Mouse (Mus musculus): Measurements from ENCODE around the gene Zgpat. TPM values are rescaled to one million over a fixed set of nuclear protein-coding genes. Genes with fewer than 3 reads are reported as not detected.

Zgpat gene
- polyA plus RNA-seq, 1 experiment from 2014 or later, result 54.6 TPM

- H3K36me3 ChIP-seq (ENCODE audit: poor library complexity, severe bottlenecking), result peaks cover 49% of the 10 kb centered on the region
- peak overlapping the region; percentile 85 for H3K27ac ChIP-seq
- H3K9ac ChIP-seq, result peak overlapping the region; percentile 92
- peak; percentile 55 for ATAC-seq
- no peaks in the 10 kb centered on the region for H3K27me3 ChIP-seq
- no peaks in the 10 kb centered on the region for H3K9me3 ChIP-seq (replicated peaks)
- under 1% methylated on average over 20 of the region's 20 CpGs for WGBS
- peak overlapping the region; percentile 98 for H3K4me2 ChIP-seq
- H3K4me1 ChIP-seq, result peaks cover 44% of the 10 kb centered on the region
- peak overlapping the region; percentile 81 for H3K4me3 ChIP-seq
Observed at GRCm38 (mm10) chr2:181365655-181366075, 937 bp downstream of the Zgpat start.

- ATAC-seq, result no peak
- Histone ChIP-seq H3K4me2 (no peak overlapping the region), H3K36me3 (ENCODE audit: poor library complexity, severe bottlenecking) (peaks cover 30% of the 10 kb centered on the region), H3K27me3 (no peaks in the 10 kb centered on the region), H3K4me3 (no peak overlapping the region), H3K9me3 (replicated peaks) (no peaks in the 10 kb centered on the region), H3K4me1 (peaks cover 35% of the 10 kb centered on the region), H3K27ac (no peak overlapping the region), H3K9ac (no peak overlapping the region)
- 98% methylated on average over 5 of the region's 5 CpGs for WGBS
Observed at GRCm38 (mm10) chr2:181370001-181370400, 5.3 kb downstream of the Zgpat start.

GRCm38 (mm10) chr2:181375787-181376186 lies 11.1 kb downstream of the Zgpat start:
- Histone ChIP-seq H3K4me1 (no peaks in the 10 kb centered on the region), H3K4me2 (no peak overlapping the region), H3K9me3 (replicated peaks) (no peaks in the 10 kb centered on the region), H3K27ac (no peak overlapping the region), H3K36me3 (ENCODE audit: poor library complexity, severe bottlenecking) (peaks cover 40% of the 10 kb centered on the region), H3K9ac (no peak overlapping the region), H3K27me3 (no peaks in the 10 kb centered on the region), H3K4me3 (no peak overlapping the region)
- WGBS, result 94% methylated on average over 2 of the region's 2 CpGs
- ATAC-seq, result no peak

DNA sequence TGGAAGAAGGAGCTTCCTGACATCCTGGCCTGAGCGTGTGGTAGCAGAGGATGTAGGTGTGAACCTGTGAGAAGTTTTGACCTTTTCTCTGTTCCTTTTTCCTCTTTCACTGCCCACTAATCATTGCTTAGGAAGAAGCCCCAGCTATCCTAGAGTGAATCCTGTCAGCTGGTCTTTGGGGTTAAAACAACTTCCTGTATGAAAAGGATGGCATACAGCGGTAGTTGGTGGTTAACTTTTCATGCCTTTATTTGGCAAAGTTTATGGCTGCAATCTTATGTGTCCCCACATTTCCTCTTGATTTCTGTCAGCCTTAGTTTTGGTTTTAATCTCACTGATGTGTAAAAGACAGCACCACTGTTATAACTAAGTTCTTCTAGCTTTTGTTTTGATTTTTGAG lies 12.5 kb downstream of the Zgpat start:
- WGBS, result 98% methylated on average over 2 of the region's 2 CpGs
- H3K27me3 ChIP-seq, result no peaks in the 10 kb centered on the region
- no peaks in the 10 kb centered on the region for H3K9me3 ChIP-seq (replicated peaks)
- no peak overlapping the region for H3K27ac ChIP-seq
- H3K4me1 ChIP-seq, result no peaks in the 10 kb centered on the region
- no peak overlapping the region for H3K4me3 ChIP-seq
- peaks cover 45% of the 10 kb centered on the region for H3K36me3 ChIP-seq (ENCODE audit: poor library complexity, severe bottlenecking)
- no peak overlapping the region for H3K4me2 ChIP-seq
- ATAC-seq, result no peak
- no peak overlapping the region for H3K9ac ChIP-seq

DNA sequence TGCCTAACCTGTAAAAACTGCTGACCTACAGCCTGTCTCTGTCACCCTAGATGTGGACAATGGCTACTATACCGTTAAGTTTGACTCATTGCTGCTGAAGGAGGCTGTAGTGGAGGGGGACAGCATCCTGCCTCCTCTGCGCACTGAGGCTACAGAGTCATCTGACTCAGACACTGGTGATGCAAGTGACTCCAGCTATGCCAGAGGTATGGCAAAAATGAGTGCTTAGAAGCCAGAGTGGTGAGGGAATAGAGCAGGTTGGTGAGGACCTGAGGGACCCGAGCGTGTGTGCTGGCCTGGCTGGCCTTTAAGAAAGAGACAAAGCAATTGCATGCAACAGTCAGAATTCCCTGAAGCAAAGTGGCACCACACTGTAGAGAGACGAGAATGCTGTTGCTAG lies 14.0 kb downstream of the Zgpat start:
- H3K4me3 ChIP-seq, result no peak overlapping the region
- no peak for ATAC-seq
- no peaks in the 10 kb centered on the region for H3K27me3 ChIP-seq
- WGBS, result 97% methylated on average over 5 of the region's 5 CpGs
- H3K27ac ChIP-seq, result no peak overlapping the region
- no peaks in the 10 kb centered on the region for H3K9me3 ChIP-seq (replicated peaks)
- H3K4me1 ChIP-seq, result no peaks in the 10 kb centered on the region
- peaks cover 57% of the 10 kb centered on the region for H3K36me3 ChIP-seq (ENCODE audit: poor library complexity, severe bottlenecking)
- no peak overlapping the region for H3K9ac ChIP-seq
- no peak overlapping the region for H3K4me2 ChIP-seq

- Histone ChIP-seq H3K9me3 (replicated peaks) (no peaks in the 10 kb centered on the region), H3K27ac (no peak within 1 kb of the TSS), H3K36me3 (ENCODE audit: poor library complexity, severe bottlenecking) (peaks cover 67% of the 10 kb centered on the region), H3K4me3 (no peak within 1 kb of the TSS), H3K9ac (no peak within 1 kb of the TSS), H3K4me1 (no peaks in the 10 kb centered on the region), H3K27me3 (no peaks in the 10 kb centered on the region), H3K4me2 (no peak within 1 kb of the TSS)
- WGBS, result 94% methylated on average over 12 of the region's 12 CpGs
- ATAC-seq, result no peak
Observed at GRCm38 (mm10) chr2:181379778-181380177, 15.1 kb downstream of the Zgpat start, which contains the start of gene Lime1. Gene Lime1, plus strand, starts transcription at chr2:181380078.

- H3K36me3 ChIP-seq (ENCODE audit: poor library complexity, severe bottlenecking), result peaks cover 72% of the 10 kb centered on the region
- no peak overlapping the region for H3K4me2 ChIP-seq
- WGBS, result 89% methylated on average over 5 of the region's 5 CpGs
- no peak for ATAC-seq
- H3K9ac ChIP-seq, result no peak overlapping the region
- H3K9me3 ChIP-seq (replicated peaks), result no peaks in the 10 kb centered on the region
- H3K27me3 ChIP-seq, result no peaks in the 10 kb centered on the region
- no peak overlapping the region for H3K4me3 ChIP-seq
- H3K27ac ChIP-seq, result no peak overlapping the region
- no peaks in the 10 kb centered on the region for H3K4me1 ChIP-seq
Observed at GRCm38 (mm10) chr2:181380251-181380650, 15.5 kb downstream of the Zgpat start.

DNA sequence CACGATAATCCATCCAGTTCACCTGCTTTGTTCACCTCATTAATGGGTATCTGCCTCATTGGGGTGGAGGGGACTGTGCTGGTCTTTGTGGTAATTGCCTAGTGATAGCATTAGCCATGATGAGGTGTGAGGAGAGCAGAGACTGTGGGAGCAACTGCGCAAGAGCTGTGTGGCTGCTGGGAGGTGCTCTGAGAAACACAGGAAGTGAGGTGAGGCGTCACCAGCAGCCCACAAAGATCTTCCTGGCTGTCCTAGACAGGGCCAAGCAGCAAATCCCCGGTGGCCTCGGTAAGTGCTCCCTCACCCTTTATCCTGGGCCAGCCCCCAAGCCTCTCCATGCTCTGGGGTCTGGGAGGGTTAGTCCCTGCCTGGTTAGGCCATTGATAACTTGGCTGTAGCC lies 16.4 kb downstream of the Zgpat start:
- WGBS, result 97% methylated on average over 5 of the region's 5 CpGs
- no peak overlapping the region for H3K9ac ChIP-seq
- no peaks in the 10 kb centered on the region for H3K9me3 ChIP-seq (replicated peaks)
- H3K27ac ChIP-seq, result no peak overlapping the region
- no peaks in the 10 kb centered on the region for H3K27me3 ChIP-seq
- H3K4me1 ChIP-seq, result no peaks in the 10 kb centered on the region
- H3K36me3 ChIP-seq (ENCODE audit: poor library complexity, severe bottlenecking), result peaks cover 78% of the 10 kb centered on the region
- H3K4me2 ChIP-seq, result no peak overlapping the region
- H3K4me3 ChIP-seq, result no peak overlapping the region
- no peak for ATAC-seq

GRCm38 (mm10) chr2:181381631-181382306 lies 17.0 kb downstream of the Zgpat start:
- no peak for ATAC-seq
- no peak overlapping the region for H3K4me3 ChIP-seq
- 88% methylated on average over 6 of the region's 6 CpGs for WGBS
- H3K4me2 ChIP-seq, result no peak overlapping the region
- no peaks in the 10 kb centered on the region for H3K9me3 ChIP-seq (replicated peaks)
- H3K4me1 ChIP-seq, result no peaks in the 10 kb centered on the region
- peaks cover 84% of the 10 kb centered on the region for H3K36me3 ChIP-seq (ENCODE audit: poor library complexity, severe bottlenecking)
- H3K27me3 ChIP-seq, result no peaks in the 10 kb centered on the region
- no peak overlapping the region for H3K9ac ChIP-seq
- no peak overlapping the region for H3K27ac ChIP-seq

DNA sequence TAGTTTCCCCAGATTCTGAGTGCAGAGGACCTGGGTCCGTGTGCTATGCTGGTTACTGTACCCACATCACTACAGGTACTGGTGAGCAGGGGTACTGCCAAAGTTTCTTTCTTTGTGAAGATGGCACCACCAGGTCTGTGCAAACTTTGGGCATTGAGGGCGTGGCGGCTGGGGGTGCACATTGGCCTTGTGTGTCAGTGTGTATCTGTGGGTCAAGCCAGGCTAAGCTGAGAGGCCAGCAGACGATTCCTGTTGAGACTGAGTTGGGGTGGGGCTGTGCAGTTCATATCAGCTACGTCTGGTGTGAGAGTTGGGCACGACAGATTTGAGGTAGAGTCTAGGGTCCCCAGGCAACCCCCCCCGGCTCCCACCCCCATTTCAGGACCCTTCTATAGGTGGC lies 19.7 kb downstream of the Zgpat start:
- no peaks in the 10 kb centered on the region for H3K9me3 ChIP-seq (replicated peaks)
- H3K36me3 ChIP-seq (ENCODE audit: poor library complexity, severe bottlenecking), result peaks cover 76% of the 10 kb centered on the region
- no peak overlapping the region for H3K4me2 ChIP-seq
- no peak overlapping the region for H3K4me3 ChIP-seq
- ATAC-seq, result peak; percentile 41; the same call in 1 of the 2 replicates
- H3K9ac ChIP-seq, result no peak overlapping the region
- no peak overlapping the region for H3K27ac ChIP-seq
- 87% methylated on average over 7 of the region's 7 CpGs for WGBS
- H3K27me3 ChIP-seq, result no peaks in the 10 kb centered on the region
- no peaks in the 10 kb centered on the region for H3K4me1 ChIP-seq

GRCm38 (mm10) chr2:181384919-181385391 lies 20.2 kb downstream of the Zgpat start:
- no peaks in the 10 kb centered on the region for H3K9me3 ChIP-seq (replicated peaks)
- no peak overlapping the region for H3K4me3 ChIP-seq
- H3K4me2 ChIP-seq, result no peak overlapping the region
- no peaks in the 10 kb centered on the region for H3K27me3 ChIP-seq
- H3K9ac ChIP-seq, result no peak overlapping the region
- H3K36me3 ChIP-seq (ENCODE audit: poor library complexity, severe bottlenecking), result peaks cover 72% of the 10 kb centered on the region
- no peaks in the 10 kb centered on the region for H3K4me1 ChIP-seq
- ATAC-seq, result no peak
- H3K27ac ChIP-seq, result no peak overlapping the region
- 84% methylated on average over 4 of the region's 4 CpGs for WGBS

DNA sequence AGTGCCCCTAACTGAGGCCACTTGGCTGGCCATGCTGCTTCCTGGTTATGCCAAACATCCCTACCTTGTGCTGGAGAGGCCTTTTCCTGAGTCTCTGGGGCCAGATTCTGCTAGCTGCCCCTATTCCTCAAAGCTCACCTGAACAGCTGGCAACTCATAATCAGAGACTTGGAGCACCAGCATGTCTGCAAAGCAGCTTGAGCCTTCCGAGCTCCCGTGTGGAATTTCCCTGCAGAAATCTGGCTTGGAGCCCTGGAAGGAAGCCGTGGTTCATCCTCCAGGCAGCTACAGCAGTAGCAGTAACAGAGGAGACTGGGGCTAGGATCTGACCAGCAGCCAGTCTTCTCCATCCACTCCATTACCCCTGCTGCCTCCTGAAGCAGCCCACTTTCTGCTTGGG lies 21.2 kb downstream of the Zgpat start:
- Histone ChIP-seq H3K4me1 (no peaks in the 10 kb centered on the region), H3K27ac (no peak overlapping the region; the same call in 1 of the 2 replicates), H3K9me3 (replicated peaks) (no peaks in the 10 kb centered on the region), H3K4me2 (no peak overlapping the region), H3K36me3 (ENCODE audit: poor library complexity, severe bottlenecking) (peaks cover 72% of the 10 kb centered on the region), H3K9ac (no peak overlapping the region), H3K27me3 (no peaks in the 10 kb centered on the region), H3K4me3 (no peak overlapping the region)
- ATAC-seq, result no peak
- 94% methylated on average over 3 of the region's 3 CpGs for WGBS
